Mouse (Mus musculus) 3T3-L1 (cell line): ENCODE results near the gene Spock1.

Experiments
- DNase-seq: peaks from one replicate; pipeline ENCODE4 v3.0.0-alpha.2; 2015; ENCODE audit warnings: low read depth, low spot score

Spock1 gene

DNA sequence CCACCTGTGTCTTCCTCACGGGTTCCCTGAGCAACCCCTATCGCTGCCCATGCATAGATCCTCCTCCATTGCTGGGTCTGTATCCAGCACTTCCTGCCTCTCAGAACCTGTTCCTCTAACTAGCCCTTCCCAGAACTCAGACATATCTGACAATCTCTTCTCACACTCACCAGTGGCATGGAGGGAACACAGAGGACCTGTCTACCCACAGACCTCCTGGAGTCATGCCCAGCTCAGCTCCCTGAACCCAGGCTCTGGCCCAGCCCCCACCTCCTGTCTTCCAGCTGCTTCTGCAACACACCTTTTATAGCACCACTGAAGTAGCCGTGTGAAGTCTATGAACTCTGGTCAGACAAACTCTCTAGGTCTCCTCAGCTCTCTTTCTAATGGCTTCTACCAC, 101.3 kb downstream of the Spock1 start:
- no peak for DNase-seq

DNA sequence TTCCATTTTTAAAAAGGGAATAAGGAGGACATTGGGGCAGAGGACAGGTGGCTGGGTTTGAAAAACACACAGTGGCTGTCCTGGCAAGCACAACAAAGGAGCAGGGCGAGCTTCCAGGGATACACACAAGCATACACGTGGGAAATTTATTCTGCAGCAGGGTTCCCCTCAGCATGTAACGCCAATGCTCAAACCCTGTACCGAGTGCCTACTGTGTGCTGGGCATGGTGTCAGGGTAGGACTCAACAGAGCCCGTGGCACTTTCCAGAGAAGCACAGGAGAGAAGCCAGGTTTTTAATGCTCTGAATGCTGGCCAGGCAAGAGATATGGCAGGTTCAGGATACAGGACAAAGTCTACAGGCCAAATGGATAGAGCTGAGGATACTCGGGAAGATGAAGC, 101.8 kb downstream of the Spock1 start:
- DNase-seq: no peak

DNA sequence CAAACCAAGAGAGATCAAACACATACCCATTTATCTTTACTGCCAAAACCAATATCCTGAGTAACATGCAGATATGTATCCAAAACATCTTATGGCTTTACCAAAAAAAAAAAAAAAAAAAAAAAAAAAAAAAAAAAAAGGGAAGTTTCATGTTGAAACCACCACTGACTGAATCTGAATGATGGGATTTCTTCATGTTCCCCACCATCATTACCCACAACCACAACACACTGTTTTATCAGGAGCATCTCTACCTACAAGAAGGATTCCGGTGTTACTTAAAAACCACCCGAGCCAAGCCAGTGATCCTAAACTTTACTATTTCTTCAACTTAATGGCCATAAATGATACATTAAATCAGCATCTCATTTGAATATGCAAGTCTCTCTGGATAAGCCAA, 109.5 kb downstream of the Spock1 start:
- DNase-seq: no peak

DNA sequence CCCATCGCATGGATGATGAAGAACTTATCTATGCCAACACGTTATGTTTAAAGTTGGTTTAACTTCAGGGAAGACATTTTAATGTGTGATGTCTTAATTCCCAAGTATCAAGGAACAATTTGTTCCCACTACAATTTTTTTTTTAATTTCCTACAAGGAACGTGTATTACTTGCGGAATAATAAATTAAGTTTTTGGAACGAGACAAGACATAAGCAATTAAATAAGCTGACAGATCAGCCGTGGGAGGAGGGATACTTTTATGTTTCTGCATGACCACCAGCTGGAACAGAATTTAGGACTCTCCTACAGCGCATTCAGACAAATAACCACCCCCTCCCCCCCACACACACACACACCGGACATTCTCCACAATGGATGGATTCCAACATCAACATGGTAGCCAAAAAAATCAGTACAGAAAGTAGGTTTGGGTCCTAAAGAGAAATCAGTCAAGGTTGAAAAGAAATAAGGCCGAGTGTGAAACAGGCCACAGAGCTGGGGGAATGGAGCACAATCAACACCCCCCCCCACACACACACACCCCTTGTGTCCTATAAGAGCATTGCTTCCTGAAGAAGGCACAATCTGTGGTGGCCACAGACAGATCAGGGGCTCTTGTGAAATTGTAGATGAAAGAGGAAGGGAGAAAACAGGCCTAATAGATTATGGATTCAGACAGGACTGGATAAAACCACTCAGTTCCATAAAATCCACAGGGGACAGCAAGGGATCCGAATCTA, 111.0 kb downstream of the Spock1 start:
- DNase-seq: no peak

DNA sequence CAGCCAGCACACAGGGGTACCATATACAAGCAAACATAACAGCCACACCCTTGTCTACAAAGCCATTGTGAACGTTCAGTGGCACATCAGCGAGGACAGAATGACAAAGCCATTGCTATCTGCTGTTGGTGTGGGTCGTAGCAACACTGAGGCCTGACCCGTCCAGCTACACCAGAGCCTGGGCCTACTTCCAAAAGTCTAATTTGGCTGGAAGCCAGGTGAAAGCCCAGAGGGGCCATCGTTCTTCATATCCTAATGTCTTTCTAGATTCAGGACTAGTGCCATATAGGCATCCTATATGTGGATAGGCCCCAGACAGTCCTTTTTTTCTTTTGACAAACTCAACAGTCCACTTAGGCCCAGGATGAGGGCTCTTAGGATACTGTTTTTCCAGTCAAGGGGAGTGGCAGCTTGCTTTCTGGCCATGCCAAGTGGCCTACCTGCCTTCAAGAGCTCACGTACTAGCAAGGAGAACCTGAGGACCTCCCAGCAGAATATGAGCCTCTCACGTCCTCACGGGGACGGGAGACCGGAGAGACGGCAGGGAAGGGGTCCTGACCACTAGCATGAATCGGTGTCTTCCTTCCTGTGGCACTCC, 114.4 kb downstream of the Spock1 start:
- no peak for DNase-seq

DNA sequence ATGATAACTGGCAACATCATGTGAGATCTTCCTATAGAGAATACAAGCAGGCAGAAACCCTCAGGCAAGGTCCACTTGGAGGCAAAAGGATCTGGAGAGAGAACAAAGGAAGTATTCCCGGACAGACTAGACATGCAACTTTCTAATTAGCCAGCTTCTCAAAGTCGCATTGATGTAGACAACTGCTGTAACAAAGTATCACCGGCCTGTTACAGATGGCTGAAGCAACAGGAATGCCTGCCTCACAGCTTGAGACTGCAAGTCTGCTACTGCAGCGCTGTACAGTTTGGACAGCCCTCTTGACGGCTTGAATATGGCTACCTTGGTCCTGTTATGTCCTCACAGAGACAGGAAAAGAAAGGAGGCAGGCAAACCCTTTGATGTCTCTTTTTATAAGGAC, 118.3 kb downstream of the Spock1 start:
- no peak for DNase-seq

DNA sequence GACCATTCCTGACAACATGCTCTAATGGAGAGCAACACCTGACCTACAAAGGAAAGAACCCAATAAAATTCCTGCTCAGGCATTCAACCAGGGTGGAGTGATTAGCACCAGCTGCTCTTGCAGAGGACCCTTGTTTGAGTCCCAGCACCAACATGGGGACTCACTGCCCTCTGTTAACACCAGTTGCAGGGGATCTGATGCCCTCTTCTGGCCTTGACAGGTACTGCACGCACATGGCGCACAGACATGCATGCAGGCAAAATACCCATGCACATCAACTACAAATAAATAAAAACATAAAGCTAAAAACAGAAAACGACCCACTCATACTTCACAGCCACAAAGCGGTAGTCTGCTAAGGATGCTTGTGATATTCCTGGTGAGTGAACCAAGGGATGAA, 119.8 kb downstream of the Spock1 start:
- no peak for DNase-seq

DNA sequence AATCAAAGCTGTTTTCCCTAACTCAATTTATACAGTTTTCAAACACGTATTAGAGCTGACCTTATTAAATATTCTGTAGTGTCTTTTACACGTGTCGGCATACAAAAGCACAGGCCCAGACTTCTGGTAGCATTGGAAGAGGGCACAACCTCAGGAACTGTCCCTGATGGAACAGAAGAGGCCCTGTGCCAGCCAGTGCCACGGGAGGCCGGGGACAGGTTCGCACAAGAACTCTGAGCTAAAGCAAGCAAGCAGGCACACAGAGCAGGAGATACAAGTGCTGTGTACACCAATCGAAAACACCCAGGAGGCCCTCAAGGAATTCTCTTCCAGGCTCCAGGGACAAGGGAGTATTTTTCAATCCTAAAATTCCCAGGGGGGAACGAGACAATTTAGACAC, 121.9 kb downstream of the Spock1 start:
- no peak for DNase-seq

DNA sequence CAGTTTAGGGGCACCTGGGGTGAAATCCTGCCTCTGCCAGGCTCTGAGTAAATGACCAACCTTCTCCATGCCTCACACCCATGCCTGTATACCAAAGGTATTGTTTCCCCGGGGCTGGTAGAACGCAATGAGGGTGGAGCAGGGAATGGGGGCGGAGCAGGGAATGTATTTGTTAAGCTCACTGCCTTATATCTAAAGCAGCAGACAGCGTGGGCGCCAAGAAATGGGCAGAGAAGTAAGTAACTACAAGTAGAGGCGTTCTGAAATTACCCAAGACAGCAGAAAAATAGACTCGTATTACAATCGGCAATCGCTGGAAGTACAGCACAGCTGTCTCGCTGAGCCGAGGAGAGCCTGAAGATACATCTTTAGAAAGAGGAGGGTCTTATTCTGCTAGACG, 125.2 kb downstream of the Spock1 start:
- no peak for DNase-seq

DNA sequence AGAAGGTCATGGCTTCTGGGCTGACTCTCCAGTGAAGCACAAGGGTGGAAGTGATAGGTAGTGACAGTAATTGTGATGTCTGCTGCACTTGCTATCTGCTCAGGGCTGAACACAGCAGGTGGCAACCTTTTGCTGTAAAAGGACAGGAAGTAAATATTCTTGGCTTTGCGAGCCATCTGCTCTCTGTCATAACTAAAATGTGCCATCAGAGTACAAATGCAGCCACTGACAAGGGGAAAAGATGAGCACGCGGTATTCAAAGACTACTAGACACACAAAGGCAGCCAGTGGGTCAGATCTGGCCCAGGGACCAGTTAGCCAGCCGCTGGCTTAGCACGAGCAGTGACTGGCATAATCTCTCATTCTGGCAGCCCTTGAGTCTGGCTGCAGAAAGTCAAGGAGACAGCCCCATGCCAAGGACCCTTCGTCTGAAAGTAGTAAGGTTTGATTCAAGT, 126.0 kb downstream of the Spock1 start:
- no peak for DNase-seq

DNA sequence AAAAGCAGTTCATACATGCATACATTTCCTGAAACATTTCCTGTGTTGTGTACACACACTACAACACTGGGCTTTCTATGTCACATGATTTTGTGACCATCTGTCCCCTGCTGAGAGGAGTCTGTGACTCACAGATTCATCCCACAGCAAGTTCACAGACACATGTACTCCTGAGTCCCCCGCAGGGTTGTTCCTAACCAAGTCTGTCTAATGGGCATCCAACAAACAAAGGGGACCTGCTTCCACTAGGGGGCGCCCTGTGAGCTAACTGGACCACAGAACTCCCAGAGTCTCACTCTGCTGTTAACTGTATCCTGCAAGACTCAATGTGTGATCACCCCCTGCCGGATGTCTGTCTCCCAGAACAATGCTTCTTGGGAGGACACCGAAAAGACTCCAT, 129.0 kb downstream of the Spock1 start:
- DNase-seq: no peak

DNA sequence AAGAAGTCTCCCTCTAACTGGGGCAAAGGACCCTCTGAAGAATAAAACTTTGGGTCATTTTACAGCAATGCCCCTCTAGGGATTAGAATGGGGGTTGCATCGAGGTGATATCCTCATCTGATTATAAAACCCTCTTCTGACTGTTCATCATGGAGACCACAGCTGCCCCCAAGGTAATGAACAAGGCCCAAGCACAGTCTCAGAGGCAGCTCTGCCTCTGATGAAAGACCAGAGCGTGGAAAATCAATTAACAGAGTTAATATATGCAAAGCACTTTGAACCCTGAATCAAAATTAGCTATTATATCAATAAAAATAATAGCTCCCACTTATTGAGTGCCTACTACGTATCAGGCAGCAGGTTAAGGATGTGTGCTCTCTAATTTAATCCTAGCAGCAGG, 129.6 kb downstream of the Spock1 start:
- no peak for DNase-seq

DNA sequence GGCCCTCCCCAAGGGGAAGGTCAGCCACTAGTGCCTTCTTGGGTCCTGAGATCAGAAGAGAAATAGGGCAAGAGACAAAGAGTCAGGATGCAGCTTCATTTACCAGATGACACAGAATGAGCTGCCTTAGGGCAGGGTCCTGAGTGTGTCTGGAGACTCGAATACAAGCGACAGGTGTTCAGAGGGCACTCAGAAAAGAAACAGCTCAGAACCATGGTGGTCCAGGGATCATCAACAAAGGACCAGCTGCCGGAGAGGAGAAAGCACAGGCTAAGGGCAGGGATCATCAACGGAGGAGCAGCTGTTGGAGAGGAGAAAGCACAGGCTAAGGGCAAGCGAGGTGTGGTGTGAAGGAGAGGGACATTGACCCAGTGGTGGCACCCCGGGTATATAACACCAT, 136.1 kb downstream of the Spock1 start:
- DNase-seq: no peak

DNA sequence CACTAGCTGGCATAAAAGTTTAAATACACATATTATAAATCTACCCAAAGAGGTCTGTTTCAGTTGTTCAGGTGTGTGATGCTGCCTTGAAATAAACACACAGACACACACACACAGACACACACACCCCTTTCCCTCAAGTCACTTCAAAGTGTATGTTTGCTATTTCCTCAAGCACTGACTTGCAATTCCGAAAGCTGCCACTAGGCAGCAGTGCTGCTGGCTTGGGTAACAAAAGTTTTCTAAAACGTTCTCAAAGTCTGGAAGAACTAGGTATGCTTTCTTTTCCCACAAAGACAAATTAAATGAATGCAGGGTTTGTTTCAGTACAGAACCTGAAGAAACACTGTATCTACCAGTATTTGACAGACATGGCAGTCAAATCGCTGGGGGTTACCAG, 141.4 kb downstream of the Spock1 start:
- peak; percentile 2 for DNase-seq

DNA sequence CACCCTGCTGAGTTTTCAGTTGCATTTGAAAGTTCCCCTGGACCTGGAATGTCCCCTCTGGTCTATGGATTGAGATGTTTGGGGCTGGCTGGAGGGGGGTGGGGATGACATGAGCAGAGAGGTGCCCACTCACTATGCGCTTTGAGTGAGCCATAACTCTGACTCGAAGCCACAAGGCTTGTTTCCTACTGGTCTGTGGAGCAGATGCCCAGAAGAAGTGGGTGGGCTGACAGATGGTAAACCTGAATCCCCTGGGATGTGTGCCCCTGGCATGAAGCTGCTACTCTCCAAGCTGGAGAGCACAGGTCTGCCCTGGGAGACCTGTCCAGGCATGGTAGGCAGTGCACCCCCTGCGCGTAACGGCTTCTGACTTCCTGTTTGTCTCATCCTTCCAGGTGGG, 147.0 kb downstream of the Spock1 start:
- no peak for DNase-seq

DNA sequence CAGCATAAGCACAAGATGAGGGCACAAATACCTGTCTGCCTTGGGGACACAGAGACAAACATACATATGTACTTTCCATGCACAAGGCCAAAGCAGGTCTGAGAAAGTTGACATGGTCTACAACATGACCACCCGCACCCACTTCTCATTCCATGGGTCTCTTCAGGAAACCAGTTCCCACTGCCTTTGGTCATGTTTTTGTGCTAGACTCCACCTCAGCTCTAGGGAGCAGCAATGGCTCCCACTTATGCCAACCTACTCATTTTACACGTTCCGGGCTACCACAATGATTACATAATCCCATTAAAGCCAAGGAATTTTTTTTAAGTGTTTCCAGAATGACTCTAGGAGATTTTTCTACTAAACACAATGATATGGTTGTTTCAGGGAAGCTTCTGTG, 147.5 kb downstream of the Spock1 start:
- DNase-seq: no peak

DNA sequence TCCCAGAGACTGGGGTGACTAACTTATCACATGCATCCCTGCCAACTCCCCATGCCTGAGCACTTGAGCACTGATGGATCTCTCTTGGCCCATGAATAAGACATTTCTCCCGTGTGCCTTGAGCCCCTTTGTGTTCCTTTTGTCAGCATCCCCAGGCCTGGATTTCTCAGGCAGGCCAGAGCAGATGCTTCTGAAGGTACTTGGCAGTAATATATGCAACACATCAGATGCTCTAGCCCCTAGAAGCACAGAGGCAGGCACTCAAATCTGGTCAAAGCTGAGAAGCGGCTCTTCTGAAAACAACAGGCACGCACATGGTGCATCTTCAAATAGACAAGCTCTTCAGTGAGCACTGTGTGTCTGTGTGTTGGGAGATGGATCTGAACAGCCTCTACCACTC, 151.8 kb downstream of the Spock1 start:
- DNase-seq: no peak

DNA sequence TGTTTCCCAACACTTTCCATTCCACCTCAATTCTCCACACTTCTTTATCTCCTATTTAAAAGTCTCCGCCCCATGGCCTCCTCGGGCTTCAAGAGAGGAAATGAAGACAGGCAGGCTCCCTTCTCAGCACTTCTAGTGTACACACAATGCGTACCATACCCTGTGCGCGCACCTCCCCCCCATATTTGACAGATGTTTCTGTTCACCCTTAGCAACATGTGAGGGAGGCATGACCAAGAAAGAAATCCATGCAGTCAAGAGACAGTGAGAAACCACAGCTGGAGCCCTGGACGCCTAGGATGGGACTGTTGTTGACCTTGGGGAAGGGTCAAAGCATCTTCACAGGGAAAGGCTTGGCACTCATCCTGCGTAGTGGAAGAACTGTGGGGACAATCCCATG, 157.3 kb downstream of the Spock1 start:
- DNase-seq: no peak

DNA sequence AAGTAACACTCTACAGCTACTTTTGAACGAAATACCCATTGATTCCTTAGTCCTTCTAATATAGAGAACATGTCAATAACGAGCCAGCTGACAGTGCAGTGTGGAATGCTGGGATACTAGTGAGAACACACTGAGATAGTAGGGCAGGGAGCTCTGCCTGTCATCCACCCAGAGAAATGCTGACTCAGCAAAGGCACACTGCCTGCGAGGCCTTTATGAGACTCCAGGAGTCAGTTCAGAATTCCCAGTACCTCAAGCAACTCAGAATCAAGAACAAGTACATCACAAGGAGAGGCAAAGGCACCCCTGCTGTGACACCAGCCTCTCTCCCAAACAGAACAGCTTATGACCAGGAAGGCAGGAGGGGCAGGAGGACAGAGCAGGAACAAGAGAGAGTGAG, 163.5 kb downstream of the Spock1 start:
- no peak for DNase-seq

DNA sequence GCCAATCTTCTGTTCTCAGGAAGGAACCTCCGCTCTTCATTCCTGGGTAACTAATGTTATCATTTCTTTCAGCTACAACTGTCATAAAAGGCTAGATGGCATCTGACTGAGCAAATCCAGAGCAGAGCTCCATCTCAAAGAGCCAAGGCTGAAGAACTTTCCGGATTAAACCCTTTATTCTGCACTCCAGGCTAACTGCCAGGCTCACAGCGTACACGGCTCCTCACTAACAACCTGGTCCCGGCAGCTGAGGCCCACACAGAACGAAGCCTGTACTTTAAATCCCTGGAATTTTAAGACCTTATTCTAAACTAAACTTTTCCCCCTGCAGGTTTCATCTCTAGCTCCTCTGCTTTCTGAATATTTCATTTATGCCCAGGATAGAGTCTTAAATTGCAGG, 166.9 kb downstream of the Spock1 start:
- no peak for DNase-seq

DNA sequence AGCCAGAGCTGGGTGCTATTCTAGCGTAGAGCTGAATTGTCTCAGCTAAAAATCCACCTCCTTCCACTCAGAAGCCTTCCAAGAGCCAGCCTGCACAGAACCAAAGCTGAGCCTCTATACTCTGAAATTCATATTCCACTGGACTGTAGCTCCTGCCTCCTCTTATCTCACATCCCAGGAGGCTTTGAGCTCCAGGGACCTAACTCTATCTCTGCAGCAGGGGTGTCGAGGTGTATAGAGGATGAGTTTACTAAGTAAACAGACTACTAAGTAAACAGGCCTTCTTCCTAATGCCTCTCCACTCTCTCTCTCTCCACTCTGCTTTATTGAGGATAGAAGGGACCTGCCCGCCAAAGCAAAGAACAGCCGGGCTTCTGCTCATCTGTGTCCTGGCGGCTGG, 167.7 kb downstream of the Spock1 start:
- DNase-seq: no peak

DNA sequence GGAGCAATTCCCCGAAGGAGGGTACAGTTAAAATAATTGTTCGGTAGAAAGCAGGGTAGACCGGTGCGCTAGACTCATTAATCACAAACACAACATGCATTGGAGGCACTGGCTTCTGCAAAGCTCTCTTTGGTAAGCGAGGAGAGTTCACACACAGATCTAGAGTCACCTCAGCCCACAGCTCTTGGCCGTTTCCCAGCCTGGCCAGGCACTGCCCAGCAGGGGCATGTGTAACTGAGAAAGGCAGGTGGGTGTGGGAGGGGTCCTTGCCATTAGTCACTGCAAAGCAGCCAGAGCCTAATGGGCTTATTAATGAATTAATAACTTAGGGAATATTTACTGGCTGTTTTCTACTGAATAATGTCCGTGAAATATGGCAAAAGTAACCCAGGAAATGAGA, 172.1 kb downstream of the Spock1 start:
- no peak for DNase-seq

DNA sequence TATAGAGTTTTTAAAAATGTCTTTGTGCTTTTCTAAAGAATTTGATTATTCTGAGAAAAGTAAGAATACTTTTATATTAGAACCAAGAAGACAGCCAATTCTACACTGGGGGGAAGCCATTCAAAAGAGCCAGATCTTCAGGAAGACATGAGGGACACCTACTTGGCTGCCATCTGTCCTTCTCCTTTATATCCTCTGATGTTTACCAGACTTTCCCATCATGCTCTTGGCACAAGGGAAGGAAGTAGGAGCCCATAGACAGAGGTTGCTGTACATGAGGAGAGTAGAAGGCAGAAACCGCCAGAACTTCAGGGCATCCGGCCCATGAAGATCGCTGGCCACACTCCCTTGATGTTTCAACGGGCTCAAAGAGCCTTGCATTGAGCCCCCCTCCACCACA, 173.6 kb downstream of the Spock1 start:
- DNase-seq: no peak

DNA sequence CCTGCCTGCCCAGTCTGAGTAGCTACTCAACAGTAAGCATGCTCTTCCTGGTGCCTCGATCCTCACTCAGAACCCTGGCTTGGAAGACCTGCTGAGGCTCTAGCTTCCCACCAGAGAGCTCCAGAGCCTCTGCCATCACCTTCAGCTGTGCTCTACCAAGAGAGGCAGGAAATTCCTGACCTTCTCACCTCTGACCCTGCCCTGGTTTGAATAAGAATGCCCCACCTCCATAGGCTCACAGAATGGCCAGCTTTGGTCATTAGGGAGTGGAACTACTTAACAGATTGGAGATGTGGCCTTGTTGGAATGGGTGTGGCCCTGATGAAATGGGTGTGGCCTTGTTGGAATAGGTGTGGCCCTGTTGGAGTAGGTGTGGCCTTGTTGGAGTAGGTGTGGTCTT, 174.6 kb downstream of the Spock1 start:
- no peak for DNase-seq
